Comparison of ENCODE assay signal across 13 mouse cellular contexts in genomic region chr10:98399864-98400263, GRCm38 (mm10).
A peak's percentile ranks its signal among the peaks of the same experiment; 100 is the strongest.
DNase-seq lines count a peak whose midpoint lies in the region; ATAC-seq and TF ChIP-seq lines count a peak whose summit lies in the region.
"Had no signal": no experiment of that assay in that cellular context is flagged by ENCODE, and none has a peak within 500 bp of the region (broad histone marks: within the 10 kb centered on the region; RNA-seq: fewer than 3 reads in every experiment).

No protein-coding gene starts in this region.

- no peaks in the 10 kb centered on the region for H3K9me3 ChIP-seq in forebrain, embryonic 16.5 days (ENCODE audit: control insufficient read depth, low read length)
- no peaks in the 10 kb centered on the region for H3K9me3 ChIP-seq in midbrain, embryonic 12.5 days

- H3K4me2 ChIP-seq in forebrain, embryonic 16.5 days (ENCODE audit: low read length): no peak overlapping the region
- 0 out of 2 replicates have a peak overlapping the region, but pooled peaks have one; percentile 11 for H3K4me2 ChIP-seq in midbrain, embryonic 12.5 days (replicated peaks)

- H3K4me3 ChIP-seq in forebrain, embryonic 16.5 days (replicated peaks; ENCODE audit: low read length): no peak overlapping the region
- H3K4me3 ChIP-seq in midbrain, embryonic 12.5 days: no peak overlapping the region

- H3K9ac ChIP-seq in forebrain, embryonic 16.5 days (replicated peaks; ENCODE audit: low read depth, low read length): no peak overlapping the region
- H3K9ac ChIP-seq in midbrain, embryonic 12.5 days (replicated peaks): no peak overlapping the region
- H3K9ac ChIP-seq: liver, postnatal 0 days had no signal

- ATAC-seq in forebrain, embryonic 16.5 days: peak; percentile 83
- peak; percentile 92 for ATAC-seq in midbrain, embryonic 12.5 days (ENCODE audit: low FRiP score, low read depth)
- no peak for ATAC-seq in inflammation-experienced regulatory T-cells, adult 6 months
- ATAC-seq: liver, postnatal 0 days had no signal

- TF ChIP-seq POLR2A in brain, embryonic 14.5 days (IDR thresholded peaks at IDR 0.05; ENCODE audit: borderline replicate concordance, extremely low read depth, insufficient read depth, insufficient read length, poor library complexity, severe bottlenecking): no peak

- H3K36me3 ChIP-seq in forebrain, embryonic 16.5 days (ENCODE audit: control insufficient read depth, insufficient read depth): no peaks in the 10 kb centered on the region
- H3K36me3 ChIP-seq in midbrain, embryonic 12.5 days: no peaks in the 10 kb centered on the region

- peak; percentile 24 for DNase-seq in Muller cell, postnatal 12 days (ENCODE audit: inconsistent ontology term)
- peak; percentile 90 for DNase-seq in brain, embryonic 14.5 days (ENCODE audit: low read depth)
- no peak for DNase-seq in adrenal gland, postnatal 25 days
- DNase-seq in cerebellum, postnatal 25 days: no peak
- no peak for DNase-seq in adrenal gland, adult 8-10 months
- DNase-seq: adrenal gland, postnatal 36 days; cerebellum, postnatal 36 days; kidney, postnatal 36 days; liver, postnatal 0 days had no signal

- 0 out of 2 replicates have a peak, but pooled peaks cover 4% of the 10 kb centered on the region for H3K4me1 ChIP-seq in forebrain, embryonic 16.5 days (replicated peaks; ENCODE audit: control insufficient read depth, insufficient read depth, low read length)
- H3K4me1 ChIP-seq in midbrain, embryonic 12.5 days: no peaks in the 10 kb centered on the region

- no peaks in the 10 kb centered on the region for H3K27me3 ChIP-seq in forebrain, embryonic 16.5 days (replicated peaks; ENCODE audit: control insufficient read depth, insufficient read depth, low read length)
- H3K27me3 ChIP-seq in midbrain, embryonic 12.5 days: 0 out of 2 replicates have a peak, but pooled peaks cover 4% of the 10 kb centered on the region
- H3K27me3 ChIP-seq: CH12.LX had no signal

- TF ChIP-seq CTCF in brain, embryonic 14.5 days (IDR thresholded peaks at IDR 0.05; ENCODE audit: borderline replicate concordance, extremely low read depth, insufficient read depth, insufficient read length): no peak

- WGBS in forebrain, embryonic 16.5 days: 7% methylated on average over 1 of the region's 1 CpGs
- WGBS in midbrain, embryonic 12.5 days: 17% methylated on average over 1 of the region's 1 CpGs

- H3K27ac ChIP-seq in forebrain, embryonic 16.5 days (ENCODE audit: low read length): no peak overlapping the region
- H3K27ac ChIP-seq in midbrain, embryonic 12.5 days (replicated peaks): no peak overlapping the region

Comparison
In these comparisons a context has a peak if more than half of its experiments do, and no peak if none do; other contexts are left out.
1. DNase-seq: peak in Muller cell, postnatal 12 days (single experiment) and brain, embryonic 14.5 days (single experiment); none in adrenal gland, postnatal 25 days (single experiment), cerebellum, postnatal 25 days (0 of 2) and adrenal gland, adult 8-10 months (single experiment).